Mouse (Mus musculus): Measurements from ENCODE around the gene Tmem14a. TPM values are rescaled to one million over a fixed set of nuclear protein-coding genes. Genes with fewer than 3 reads are reported as not detected.

Gene Tmem14a
- polyA plus RNA-seq, 1 experiment from 2014 or later = 26.1 TPM

DNA sequence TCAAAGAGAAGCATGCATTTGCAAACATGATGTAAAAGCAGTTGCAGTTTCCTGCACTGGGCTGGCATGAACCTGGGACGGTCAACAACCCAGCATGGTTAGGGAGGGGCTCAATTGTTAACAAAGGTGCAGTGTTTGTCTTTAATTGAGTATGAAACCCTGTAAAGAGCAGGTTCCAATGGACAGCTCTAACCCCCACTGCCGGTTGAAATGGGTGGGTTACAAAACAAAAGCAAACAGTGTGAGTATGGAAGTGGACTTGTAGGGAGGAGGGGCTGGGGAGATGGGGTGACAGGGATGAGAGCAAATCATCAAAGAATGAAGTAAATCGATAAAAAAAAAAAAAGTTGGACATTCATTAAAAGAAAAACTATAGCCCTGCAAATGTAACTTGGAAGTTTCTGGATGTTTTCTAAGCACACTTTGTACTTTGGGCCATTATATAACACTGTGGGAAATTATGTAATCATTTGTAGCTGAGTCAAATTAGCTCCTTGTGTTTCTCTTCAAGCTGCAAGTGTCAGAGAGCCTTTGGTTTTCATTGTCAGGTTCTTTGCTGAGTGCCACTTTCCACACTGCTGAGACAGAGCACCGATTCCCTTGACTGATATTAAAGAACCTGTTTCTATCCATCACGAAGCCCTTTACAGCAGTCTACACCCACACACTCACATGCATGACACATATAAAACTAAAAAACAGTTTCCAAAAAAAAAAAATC is 13.5 kb downstream of the Tmem14a start:
- Histone ChIP-seq H3K4me3 (ENCODE audit: low read length) (no peak overlapping the region), H3K36me3 (ENCODE audit: control insufficient read depth, insufficient read depth, low read length) (no peaks in the 10 kb centered on the region), H3K4me2 (ENCODE audit: low read length) (no peak overlapping the region), H3K9me3 (ENCODE audit: control insufficient read depth, low read length) (no peaks in the 10 kb centered on the region), H3K9ac (ENCODE audit: low read depth, low read length) (no peak overlapping the region), H3K4me1 (ENCODE audit: control insufficient read depth, insufficient read depth, low read depth, low read length) (no peaks in the 10 kb centered on the region), H3K27me3 (replicated peaks; ENCODE audit: control insufficient read depth, insufficient read depth, low read length) (no peaks in the 10 kb centered on the region), H3K27ac (ENCODE audit: low read depth, low read length) (no peak overlapping the region)
- no peak for ATAC-seq
- WGBS = 52% methylated on average over 5 of the region's 5 CpGs

DNA sequence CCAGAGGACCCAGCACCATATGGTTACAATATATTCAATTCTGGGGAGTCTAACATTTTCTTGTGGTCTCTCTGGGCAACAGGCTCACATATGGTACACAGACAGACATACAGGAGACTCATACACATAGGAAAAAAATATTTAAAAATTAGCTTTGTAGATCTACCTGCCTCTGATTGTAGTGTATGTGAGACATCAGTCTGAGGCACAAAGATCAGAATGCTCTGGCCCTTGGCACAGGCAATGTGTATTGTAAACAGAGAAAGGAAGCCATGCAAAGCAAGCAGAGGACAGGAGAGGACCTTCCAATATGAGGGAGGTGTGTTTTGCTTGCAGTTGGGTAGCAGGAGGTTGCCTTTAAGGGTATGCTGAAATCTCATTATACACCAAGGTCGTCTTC is 14.1 kb downstream of the Tmem14a start:
- H3K4me2 ChIP-seq (ENCODE audit: low read length) = no peak overlapping the region
- no peaks in the 10 kb centered on the region for H3K9me3 ChIP-seq (ENCODE audit: control insufficient read depth, low read length)
- H3K36me3 ChIP-seq (ENCODE audit: control insufficient read depth, insufficient read depth, low read length) = no peaks in the 10 kb centered on the region
- no peak overlapping the region for H3K27ac ChIP-seq (ENCODE audit: low read depth, low read length)
- H3K4me1 ChIP-seq (ENCODE audit: control insufficient read depth, insufficient read depth, low read depth, low read length) = no peaks in the 10 kb centered on the region
- no peaks in the 10 kb centered on the region for H3K27me3 ChIP-seq (replicated peaks; ENCODE audit: control insufficient read depth, insufficient read depth, low read length)
- H3K4me3 ChIP-seq (ENCODE audit: low read length) = no peak overlapping the region
- ATAC-seq = no peak
- H3K9ac ChIP-seq (ENCODE audit: low read depth, low read length) = no peak overlapping the region
- WGBS = 88% methylated on average over 1 of the region's 1 CpGs

DNA sequence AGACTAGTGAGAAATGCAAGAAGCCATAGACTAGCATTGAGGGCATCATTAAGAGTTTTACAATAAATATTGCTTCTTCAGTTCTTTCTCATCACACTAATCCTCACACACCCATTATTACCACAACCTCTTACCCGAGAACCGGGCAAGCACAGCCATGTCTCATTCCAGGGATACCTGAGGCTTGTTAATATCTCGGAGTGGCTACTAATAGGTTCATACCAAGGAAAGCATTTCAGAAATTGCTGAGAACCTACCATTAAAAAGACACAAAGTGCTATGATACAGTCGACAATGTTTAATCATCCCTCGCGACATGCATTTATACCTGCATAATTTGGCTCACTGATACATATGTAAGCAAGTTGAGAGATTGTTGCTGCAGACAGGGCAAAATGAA is 17.0 kb downstream of the Tmem14a start:
- Histone ChIP-seq H3K27me3 (replicated peaks; ENCODE audit: control insufficient read depth, insufficient read depth, low read length) (no peaks in the 10 kb centered on the region), H3K4me3 (ENCODE audit: low read length) (no peak overlapping the region), H3K4me2 (ENCODE audit: low read length) (no peak overlapping the region), H3K36me3 (ENCODE audit: control insufficient read depth, insufficient read depth, low read length) (no peaks in the 10 kb centered on the region), H3K27ac (ENCODE audit: low read depth, low read length) (no peak overlapping the region), H3K9me3 (ENCODE audit: control insufficient read depth, low read length) (no peaks in the 10 kb centered on the region), H3K9ac (ENCODE audit: low read depth, low read length) (no peak overlapping the region), H3K4me1 (ENCODE audit: control insufficient read depth, insufficient read depth, low read depth, low read length) (no peaks in the 10 kb centered on the region)
- 90% methylated on average over 6 of the region's 6 CpGs for WGBS
- ATAC-seq = no peak

DNA sequence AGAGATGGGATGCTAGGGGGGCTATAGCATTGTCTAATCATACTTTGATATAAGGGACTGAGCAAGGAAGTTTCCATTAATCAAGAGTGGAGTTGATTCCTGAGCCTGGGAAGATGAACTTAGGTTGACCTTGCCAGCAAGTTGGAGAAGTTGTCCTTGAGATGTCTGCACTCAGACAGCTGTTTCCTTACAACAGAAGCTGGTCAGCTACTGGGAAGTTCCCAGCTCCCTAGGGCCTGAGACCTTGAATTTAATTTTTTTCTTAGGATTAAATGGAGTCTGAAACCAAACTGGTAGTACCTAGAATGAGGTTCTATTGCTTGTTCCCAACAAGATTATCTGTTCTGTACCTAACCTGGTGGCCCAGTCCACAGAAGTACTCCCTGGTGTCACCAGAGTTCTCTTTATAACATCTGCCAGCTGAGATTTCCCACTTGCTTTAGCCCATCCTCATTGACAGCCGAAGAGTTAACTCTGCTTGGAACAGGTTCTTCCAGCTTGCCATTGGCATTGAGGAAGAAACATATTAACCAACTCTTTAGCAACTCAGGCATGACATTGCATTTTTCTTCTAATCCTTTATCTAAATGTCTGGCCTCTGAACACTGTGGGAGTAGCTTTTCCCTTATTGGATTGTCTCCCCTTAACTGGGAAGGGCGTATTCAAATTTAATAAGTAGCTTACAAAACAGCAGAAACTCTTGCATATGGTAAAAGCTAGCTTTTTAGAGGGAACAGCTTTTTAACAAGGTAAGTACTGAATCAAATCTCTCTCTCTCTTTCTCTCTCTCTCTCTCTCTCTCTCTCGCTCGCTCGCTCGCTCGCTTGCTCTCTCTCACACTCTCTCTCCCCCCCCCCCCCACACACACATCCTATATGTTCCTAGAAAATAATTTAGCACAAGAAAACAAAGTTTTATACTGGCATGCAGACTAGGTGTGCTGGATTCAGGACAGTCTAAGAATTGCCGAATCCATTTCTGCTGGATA is 21.8 kb downstream of the Tmem14a start, which contains the start of gene Gsta3:
Gsta3 (plus strand) TSS at position 679 of the 988 bp plus-strand sequence.
- H3K27me3 ChIP-seq (replicated peaks; ENCODE audit: control insufficient read depth, insufficient read depth, low read length) = no peaks in the 10 kb centered on the region
- no peaks in the 10 kb centered on the region for H3K9me3 ChIP-seq (ENCODE audit: control insufficient read depth, low read length)
- WGBS = 84% methylated on average over 8 of the region's 8 CpGs
- ATAC-seq = no peak
- no peak within 1 kb of the TSS for H3K4me3 ChIP-seq (ENCODE audit: low read length)
- H3K9ac ChIP-seq (ENCODE audit: low read depth, low read length) = no peak within 1 kb of the TSS
- no peaks in the 10 kb centered on the region for H3K36me3 ChIP-seq (ENCODE audit: control insufficient read depth, insufficient read depth, low read length)
- no peak within 1 kb of the TSS for H3K27ac ChIP-seq (ENCODE audit: low read depth, low read length)
- H3K4me2 ChIP-seq (ENCODE audit: low read length) = no peak within 1 kb of the TSS
- no peaks in the 10 kb centered on the region for H3K4me1 ChIP-seq (ENCODE audit: control insufficient read depth, insufficient read depth, low read depth, low read length)

DNA sequence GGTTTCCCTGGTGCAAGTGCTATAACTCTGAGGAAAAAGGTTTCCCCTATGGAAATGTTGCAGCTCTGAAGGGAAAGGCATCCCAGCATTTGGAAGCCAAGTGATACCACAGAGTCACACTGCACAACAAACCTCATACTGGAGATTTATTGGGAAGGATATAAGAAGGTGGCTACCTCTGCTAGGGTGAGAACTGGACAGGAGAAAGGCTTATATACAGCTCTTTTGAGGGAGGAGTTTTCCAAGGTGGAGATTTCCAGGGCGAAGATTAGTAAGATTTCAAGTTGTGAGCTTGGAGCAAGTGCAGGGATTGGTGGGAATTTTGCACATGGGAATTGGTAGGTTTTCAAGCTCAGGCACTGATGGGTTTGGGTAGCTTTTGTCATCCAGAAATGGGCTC is 22.7 kb downstream of the Tmem14a start:
- no peak overlapping the region for H3K4me3 ChIP-seq (ENCODE audit: low read length)
- 76% methylated on average over 1 of the region's 1 CpGs for WGBS

DNA sequence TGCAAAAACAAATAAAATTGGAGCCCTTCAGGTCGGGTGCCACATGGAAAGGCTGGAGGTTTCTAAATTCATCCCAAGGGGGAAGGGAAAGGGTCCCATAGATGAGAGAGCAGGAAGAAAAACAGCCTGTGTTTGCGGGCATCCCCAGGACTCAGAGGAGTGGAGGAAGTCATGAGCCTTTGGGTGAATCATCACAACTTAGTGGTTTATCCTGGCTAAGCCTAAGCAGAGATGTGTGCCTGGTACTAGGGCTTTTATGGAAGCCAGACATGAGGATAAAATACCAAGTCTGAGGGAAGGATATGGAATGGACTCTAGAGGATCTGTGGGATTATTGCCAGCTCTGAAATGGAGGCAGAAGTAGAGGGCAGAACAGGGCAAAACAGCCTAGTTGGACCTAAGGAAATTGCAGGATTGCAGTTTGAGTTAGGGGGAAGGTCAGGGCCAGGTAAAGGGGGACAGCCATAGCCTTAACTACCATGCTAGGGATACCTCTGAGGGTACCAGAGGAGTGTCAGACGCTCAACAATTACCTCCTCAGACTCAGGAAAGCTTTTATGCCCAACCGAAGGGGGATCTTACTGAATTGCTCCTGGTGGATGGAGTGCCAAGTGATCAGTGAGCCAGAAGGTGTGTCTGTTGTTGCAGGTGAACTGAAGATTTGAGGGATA is 26.1 kb downstream of the Tmem14a start:
- Histone ChIP-seq H3K4me2 (ENCODE audit: low read length) (no peak overlapping the region), H3K4me3 (ENCODE audit: low read length) (no peak overlapping the region), H3K27me3 (replicated peaks; ENCODE audit: control insufficient read depth, insufficient read depth, low read length) (no peaks in the 10 kb centered on the region), H3K9ac (ENCODE audit: low read depth, low read length) (no peak overlapping the region), H3K4me1 (ENCODE audit: control insufficient read depth, insufficient read depth, low read depth, low read length) (no peaks in the 10 kb centered on the region), H3K27ac (ENCODE audit: low read depth, low read length) (no peak overlapping the region), H3K9me3 (ENCODE audit: control insufficient read depth, low read length) (no peaks in the 10 kb centered on the region), H3K36me3 (ENCODE audit: control insufficient read depth, insufficient read depth, low read length) (no peaks in the 10 kb centered on the region)
- 80% methylated on average over 4 of the region's 4 CpGs for WGBS
- no peak for ATAC-seq

More for the DNA sequence above, 22.7 kb downstream of the Tmem14a start:
- no peak overlapping the region for H3K4me2 ChIP-seq (ENCODE audit: low read length)
- H3K36me3 ChIP-seq (ENCODE audit: control insufficient read depth, insufficient read depth, low read length) = no peaks in the 10 kb centered on the region
- H3K27ac ChIP-seq (ENCODE audit: low read depth, low read length) = no peak overlapping the region
- H3K4me1 ChIP-seq (ENCODE audit: control insufficient read depth, insufficient read depth, low read depth, low read length) = no peaks in the 10 kb centered on the region
- no peaks in the 10 kb centered on the region for H3K27me3 ChIP-seq (replicated peaks; ENCODE audit: control insufficient read depth, insufficient read depth, low read length)
- ATAC-seq = no peak
- H3K9me3 ChIP-seq (ENCODE audit: control insufficient read depth, low read length) = no peaks in the 10 kb centered on the region
- no peak overlapping the region for H3K9ac ChIP-seq (ENCODE audit: low read depth, low read length)

DNA sequence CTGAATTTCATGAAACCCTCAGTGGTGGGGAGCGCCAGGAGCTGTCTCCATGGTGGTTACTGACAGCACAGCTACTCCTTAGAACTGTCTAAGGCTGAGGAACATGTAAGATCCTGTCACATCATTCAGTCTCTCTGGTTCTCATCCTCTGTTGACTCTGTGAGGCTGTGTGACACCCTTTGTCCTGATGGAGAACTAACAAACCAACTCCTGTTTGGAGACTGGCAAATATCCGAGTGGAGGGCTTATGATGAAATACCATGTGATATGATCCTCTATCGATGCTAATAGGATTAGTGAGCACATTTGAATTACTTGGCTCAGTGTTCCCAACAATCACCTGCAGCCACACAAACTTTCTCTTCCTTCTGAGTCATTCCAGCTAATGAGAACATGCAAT is 27.8 kb downstream of the Tmem14a start:
- no peaks in the 10 kb centered on the region for H3K27me3 ChIP-seq (replicated peaks; ENCODE audit: control insufficient read depth, insufficient read depth, low read length)
- H3K27ac ChIP-seq (ENCODE audit: low read depth, low read length) = no peak overlapping the region
- no peak overlapping the region for H3K9ac ChIP-seq (ENCODE audit: low read depth, low read length)
- no peaks in the 10 kb centered on the region for H3K36me3 ChIP-seq (ENCODE audit: control insufficient read depth, insufficient read depth, low read length)
- 76% methylated on average over 3 of the region's 3 CpGs for WGBS
- no peaks in the 10 kb centered on the region for H3K4me1 ChIP-seq (ENCODE audit: control insufficient read depth, insufficient read depth, low read depth, low read length)
- no peak overlapping the region for H3K4me2 ChIP-seq (ENCODE audit: low read length)
- no peaks in the 10 kb centered on the region for H3K9me3 ChIP-seq (ENCODE audit: control insufficient read depth, low read length)
- no peak for ATAC-seq
- H3K4me3 ChIP-seq (ENCODE audit: low read length) = no peak overlapping the region

DNA sequence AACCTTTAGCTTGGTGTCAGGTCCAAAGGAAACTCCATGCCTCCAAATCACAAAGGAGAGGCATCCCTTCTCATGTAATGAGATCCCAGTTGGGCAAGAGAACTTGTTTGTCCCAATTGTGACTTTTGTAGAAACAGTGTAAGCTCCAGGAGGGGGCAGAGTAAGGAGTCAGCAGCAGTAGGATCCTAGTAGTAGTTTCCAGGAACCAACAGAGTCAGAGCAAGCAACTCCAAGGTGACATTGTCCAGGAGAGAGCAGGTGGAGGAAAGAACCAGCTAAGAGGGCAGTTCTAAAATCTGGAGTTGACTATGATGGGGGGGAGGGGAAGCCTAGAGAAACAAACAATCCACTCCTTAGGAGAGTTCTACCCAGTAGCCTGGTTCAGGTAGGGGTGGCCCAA is 29.5 kb downstream of the Tmem14a start:
- no peak for ATAC-seq

More for the DNA sequence above, 29.5 kb downstream of the Tmem14a start:
- Histone ChIP-seq H3K27ac (ENCODE audit: low read depth, low read length) (no peak overlapping the region), H3K9me3 (ENCODE audit: control insufficient read depth, low read length) (no peaks in the 10 kb centered on the region), H3K4me3 (ENCODE audit: low read length) (no peak overlapping the region), H3K9ac (ENCODE audit: low read depth, low read length) (no peak overlapping the region), H3K36me3 (ENCODE audit: control insufficient read depth, insufficient read depth, low read length) (no peaks in the 10 kb centered on the region), H3K4me2 (ENCODE audit: low read length) (no peak overlapping the region), H3K27me3 (replicated peaks; ENCODE audit: control insufficient read depth, insufficient read depth, low read length) (no peaks in the 10 kb centered on the region), H3K4me1 (ENCODE audit: control insufficient read depth, insufficient read depth, low read depth, low read length) (no peaks in the 10 kb centered on the region)

All from hindbrain, embryonic 16.5 days (tissue).